Mouse (Mus musculus) duodenum, adult 2 months (tissue): Measurements from ENCODE around the gene Aebp2. TPM values are rescaled to one million over a fixed set of nuclear protein-coding genes. Genes with fewer than 3 reads are reported as not detected.

ENCODE experiments used
- polyA plus RNA-seq: library from polyadenylated mRNA; depleted of rRNA; stranded (reverse); fragments of >200 nt; gene quantifications from 2 replicates; pipeline ENCODE4 v1.2.3, GENCODE M21; 2012; ENCODE audit warnings: low replicate concordance; rRNA removed

Aebp2 gene
- polyA plus RNA-seq, result 10.0 and 15.9 TPM in 2 replicates

DNA sequence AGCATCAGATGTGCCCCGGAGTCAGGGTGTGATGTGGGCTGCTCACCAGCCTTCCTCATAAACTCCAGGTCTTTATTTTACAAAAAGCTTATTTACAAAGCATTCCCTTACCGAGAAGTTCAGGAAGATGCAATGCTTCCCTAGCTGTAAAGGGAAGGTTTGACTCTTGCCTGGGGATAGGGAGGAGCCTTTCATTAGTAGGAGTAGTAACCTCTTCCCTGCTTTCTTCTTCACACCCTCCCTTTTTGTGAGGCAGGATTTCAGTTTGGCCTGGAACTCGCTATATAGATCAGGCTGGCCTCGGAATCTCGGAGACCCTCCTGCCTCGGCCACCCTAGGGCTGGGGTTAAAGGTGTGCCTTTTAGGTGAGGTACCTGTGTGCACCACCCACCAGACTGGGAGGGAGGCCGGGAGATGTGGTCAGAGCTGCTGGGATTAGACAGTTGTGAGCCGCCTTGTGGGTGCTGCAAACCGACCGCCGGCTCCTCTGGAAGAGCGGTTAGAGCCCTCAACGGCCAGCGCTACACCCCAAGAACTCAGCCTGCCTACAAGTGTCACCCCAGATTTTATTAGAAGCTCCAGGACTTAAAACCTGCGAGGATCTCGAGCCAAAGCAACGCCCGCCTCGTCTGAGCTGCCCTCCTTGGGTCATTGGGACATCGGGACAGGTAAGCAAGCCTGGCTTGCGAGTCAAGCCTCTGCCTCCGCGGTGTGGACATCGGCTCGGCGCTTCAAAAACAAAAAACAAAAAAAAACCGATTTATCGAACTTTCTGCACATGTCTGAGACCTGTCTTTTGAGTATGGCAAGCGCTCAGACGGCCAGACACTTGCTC, at the start of gene Aebp2:
Gene Aebp2, plus strand, starts transcription at position 273 of the 835 bp plus-strand sequence.

Other genes with a start within 250 kb of the Aebp2 start
- gene Plekha5, start 198.6 kb upstream of the Aebp2 start, polyA plus RNA-seq, result 10.5 and 19.3 TPM in 2 replicates
- not detected in 2 replicates for gene Gm11077, start 106.6 kb downstream of the Aebp2 start, polyA plus RNA-seq